Mouse (Mus musculus): ENCODE data around the gene Foxn3.

The Foxn3 gene

DNA sequence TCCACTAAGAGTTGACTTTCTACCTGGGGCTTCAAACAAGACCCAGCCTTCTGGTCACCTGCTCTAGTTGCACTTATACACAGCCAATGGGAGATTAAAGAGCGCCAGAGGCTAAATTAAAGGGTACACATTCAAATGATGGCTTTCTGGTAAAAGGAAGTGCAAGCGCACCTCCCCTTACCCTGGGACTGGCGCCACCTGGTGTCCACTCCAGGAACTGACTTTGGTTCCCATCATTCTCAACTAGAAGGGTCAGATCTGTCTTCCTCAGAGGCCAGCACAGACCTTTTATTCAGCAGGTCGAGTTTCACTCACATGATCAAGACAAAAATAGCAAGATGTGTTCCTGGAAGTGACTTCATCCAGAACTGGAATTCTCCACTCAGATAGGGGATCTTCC is 413.3 kb downstream of the Foxn3 start:
- DNase-seq = no peak

DNA sequence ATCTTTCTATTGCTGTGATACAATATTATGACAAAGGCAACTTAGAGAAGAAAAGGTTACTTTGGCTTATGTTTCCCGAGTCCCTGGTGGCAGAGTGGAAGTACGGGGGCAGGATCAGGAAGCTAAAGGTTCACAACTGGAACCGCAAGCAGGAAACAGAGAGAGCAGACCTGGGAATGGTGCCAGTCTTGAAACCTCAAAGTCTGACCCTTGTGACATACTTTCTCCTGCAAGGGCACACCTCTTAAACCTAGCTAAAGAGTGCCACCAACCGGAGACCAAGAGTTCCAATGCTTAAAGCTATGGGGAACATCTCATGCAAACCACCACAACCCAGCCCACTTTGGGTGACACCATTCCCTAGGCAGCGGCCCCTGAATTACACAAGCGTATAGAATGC is 414.2 kb downstream of the Foxn3 start:
- no peak for DNase-seq
